Mouse (Mus musculus): ENCODE data around the gene Aqp2.

- TF ChIP-seq CTCF (IDR thresholded peaks at IDR 0.05; ENCODE audit: control insufficient read depth, insufficient read depth, insufficient read length) (no peak), MYOG (IDR thresholded peaks at IDR 0.05; ENCODE audit: control insufficient read depth, extremely low read depth, insufficient read length) (no peak), MYOD1 (IDR thresholded peaks at IDR 0.05; ENCODE audit: control insufficient read depth, insufficient read length, low read depth) (no peak), USF1 (IDR thresholded peaks at IDR 0.05; ENCODE audit: low read depth) (no peak), MAX (IDR thresholded peaks at IDR 0.05) (no peak), CEBPB (IDR thresholded peaks at IDR 0.05; ENCODE audit: low read depth) (no peak)
These were observed 10.8 kb downstream of the Aqp2 start for GRCm38 (mm10) chr15:99589704-99590103.

Data from C2C12 (cell line).